Mouse (Mus musculus) kidney, postnatal 0 days (tissue): ENCODE data around the gene Glipr1l2. TPM values are rescaled to one million over a fixed set of nuclear protein-coding genes. Genes with fewer than 3 reads are reported as not detected.
"Not testable (repeated sequence)": the region's sequence is repeated elsewhere in the genome, so short reads cannot be mapped to it uniquely, and the experiment has no call there.

Source experiments
- ATAC-seq: fragments of 200-750 bp; cut with Nextera tagmentation; replicated peaks from 2 replicates; pipeline ENCODE4 v1.8.0; 2017; ENCODE audit warnings: low read depth, moderate number of reproducible peaks, moderate TSS enrichment, moderate library complexity; ENCODE audit not compliant: low FRiP score
- DNase-seq: peaks from one replicate; pipeline ENCODE4 v3.0.0-alpha.2; 2016; ENCODE audit warnings: low spot score
- H3K27ac ChIP-seq: fragments of 300-500 bp; sonication (generic); 2 replicates; pipeline ENCODE4 v1.5.1; 2014; ENCODE audit warnings: mild to moderate bottlenecking
- H3K27me3 ChIP-seq: fragments of 300-500 bp; sonication (generic); 2 replicates; pipeline ENCODE4 v1.6.1; 2014; ENCODE audit warnings: low read length, mixed read lengths; ENCODE audit not compliant: insufficient read depth
- H3K36me3 ChIP-seq: fragments of 300-500 bp; sonication (generic); 2 replicates; pipeline ENCODE4 v1.6.1; 2014; ENCODE audit warnings: low read length, mixed read lengths; ENCODE audit not compliant: insufficient read depth
- H3K4me1 ChIP-seq: fragments of 300-500 bp; sonication (generic); replicated peaks from 2 replicates; pipeline ENCODE4 v1.6.1; 2014; ENCODE audit warnings: antibody characterized with exemption, low read length, mixed read lengths; ENCODE audit not compliant: insufficient read depth
- H3K4me2 ChIP-seq: fragments of 300-500 bp; sonication (generic); 2 replicates; pipeline ENCODE4 v1.6.1; 2014; ENCODE audit warnings: mild to moderate bottlenecking, low read length, moderate library complexity, mixed read lengths
- H3K4me3 ChIP-seq: fragments of 300-500 bp; sonication (generic); replicated peaks from 2 replicates; pipeline ENCODE4 v1.5.1; 2014; ENCODE audit warnings: low read depth, low read length
- H3K9ac ChIP-seq: fragments of 300-500 bp; sonication (generic); 2 replicates; pipeline ENCODE4 v1.6.1; 2014; ENCODE audit warnings: low read depth, low read length
- H3K9me3 ChIP-seq: fragments of 300-500 bp; sonication (generic); replicated peaks from 2 replicates; pipeline ENCODE4 v1.6.1; 2016; ENCODE audit warnings: low read length, inconsistent platforms, mixed read lengths
- CTCF ChIP-seq: IDR thresholded peaks from 2 replicates; pipeline ENCODE4 v1.5.1; 2016; ENCODE audit warnings: antibody characterized with exemption, low read depth, mild to moderate bottlenecking, moderate library complexity
- WGBS: fragments of 180-500 bp; shearing (Covaris S2); extraction: QIAGEN DNeasy Blood & Tissue Kit; methylation state at CpG from one replicate; pipeline ENCODE4 v1.1.7; 2014; 5-methylcytosine and 5-hydroxymethylcytosine counted together
- polyA plus RNA-seq: library from polyadenylated mRNA; unstranded; fragments of >200 nt; fragmentation: Nextera tagmentation; extraction: Ambion mirVana; gene quantifications from 2 replicates; pipeline ENCODE4 v1.2.1, GENCODE M21; 2015

Gene Glipr1l2
- not detected in 2 replicates for polyA plus RNA-seq

GRCm38 (mm10) chr10:112083157-112083556, at the start of gene Glipr1l2:
Glipr1l2 (plus strand) TSS chr10:112083354.
- Histone ChIP-seq H3K9me3 (no peaks in the 10 kb centered on the region), H3K27me3 (no peaks in the 10 kb centered on the region), H3K9ac (no peak within 1 kb of the TSS), H3K27ac (no peak within 1 kb of the TSS), H3K36me3 (no peaks in the 10 kb centered on the region), H3K4me3 (no peak within 1 kb of the TSS), H3K4me2 (no peak within 1 kb of the TSS), H3K4me1 (no peaks in the 10 kb centered on the region)
- DNase-seq (no peak), ATAC-seq (no peak)
- 93% methylated on average over 14 of the region's 14 CpGs for WGBS
- TF ChIP-seq CTCF: no peak

DNA sequence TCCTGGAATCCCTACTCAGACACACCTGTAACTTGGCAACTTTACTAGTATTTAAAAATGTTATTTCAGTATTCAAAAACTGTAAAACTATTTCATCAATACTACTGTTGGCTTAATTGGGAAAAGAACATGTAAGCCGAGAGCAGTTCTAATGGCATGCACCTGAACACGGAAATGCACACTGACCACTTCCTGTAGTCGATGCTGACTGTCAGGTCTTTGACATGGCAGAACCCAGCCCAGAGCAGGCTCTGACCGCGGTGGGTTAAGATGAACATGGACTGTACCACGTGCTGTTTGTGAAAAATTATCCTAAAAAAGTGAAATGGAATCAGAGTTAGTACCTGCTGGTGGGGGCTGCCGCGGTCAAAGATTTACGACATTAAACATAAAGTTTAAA, 39.6 kb upstream of the Glipr1l2 start:
- not testable (repeated sequence) for H3K4me3 ChIP-seq, H3K27ac ChIP-seq, H3K4me1 ChIP-seq, DNase-seq, H3K9me3 ChIP-seq, H3K27me3 ChIP-seq, ATAC-seq, H3K36me3 ChIP-seq, H3K9ac ChIP-seq, H3K4me2 ChIP-seq
- 67% methylated on average over 9 of the region's 9 CpGs for WGBS

DNA sequence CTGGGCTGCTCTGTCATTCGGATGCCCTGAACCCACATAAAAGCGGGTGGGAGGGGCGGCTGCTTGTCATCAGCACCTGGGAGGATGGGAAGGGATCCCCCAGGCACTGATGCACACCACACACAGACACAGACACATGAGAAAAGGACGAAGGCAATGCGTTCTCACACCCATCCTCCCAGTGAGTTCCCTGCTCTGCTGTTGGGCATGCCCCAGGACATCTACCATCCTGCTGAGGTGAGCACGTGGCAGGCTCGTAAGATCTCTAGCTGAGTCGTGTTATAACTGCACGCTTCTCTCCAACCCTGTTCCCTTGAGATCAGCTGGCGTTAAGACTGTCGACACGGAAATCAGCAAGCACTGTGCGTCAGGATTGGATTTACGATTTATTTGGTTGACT, 38.9 kb upstream of the Glipr1l2 start:
- not testable (repeated sequence) for H3K36me3 ChIP-seq, H3K9me3 ChIP-seq, H3K9ac ChIP-seq, H3K4me3 ChIP-seq, DNase-seq, H3K4me2 ChIP-seq, H3K27me3 ChIP-seq, ATAC-seq, H3K4me1 ChIP-seq, H3K27ac ChIP-seq
- 32% methylated on average over 14 of the region's 14 CpGs for WGBS

DNA sequence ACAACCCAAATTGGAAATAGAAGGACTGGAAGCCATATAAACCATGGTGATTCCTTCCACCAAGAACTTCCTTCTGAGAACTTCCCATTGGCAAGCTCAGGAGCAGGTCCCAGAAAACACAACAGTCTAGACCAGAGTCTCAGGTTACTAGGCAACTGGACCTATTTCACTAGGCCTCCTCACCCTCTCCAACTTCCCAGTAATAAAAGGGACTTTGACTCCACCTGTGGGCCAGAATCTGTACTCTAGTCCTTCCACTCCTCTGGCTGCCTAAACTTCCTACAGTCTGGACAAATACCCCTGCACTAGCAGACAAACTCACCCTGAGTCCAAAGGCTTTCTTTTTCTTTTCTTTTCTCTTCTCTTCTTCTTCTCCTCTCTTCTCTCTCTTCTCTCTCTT, 31.9 kb upstream of the Glipr1l2 start:
- H3K9ac ChIP-seq: no peak overlapping the region
- H3K36me3 ChIP-seq: no peaks in the 10 kb centered on the region
- no peak overlapping the region for H3K27ac ChIP-seq
- peak; percentile 4 for DNase-seq
- H3K9me3 ChIP-seq: no peaks in the 10 kb centered on the region
- ATAC-seq: no peak
- TF ChIP-seq CTCF: no peak
- no peaks in the 10 kb centered on the region for H3K27me3 ChIP-seq
- H3K4me3 ChIP-seq: no peak overlapping the region
- H3K4me1 ChIP-seq: no peaks in the 10 kb centered on the region
- no peak overlapping the region for H3K4me2 ChIP-seq

GRCm38 (mm10) chr10:112051956-112052355, 31.2 kb upstream of the Glipr1l2 start:
- WGBS: 65% methylated on average over 2 of the region's 2 CpGs
- peak; percentile 18 for DNase-seq
- not testable (repeated sequence) for H3K27me3 ChIP-seq, H3K9me3 ChIP-seq, ATAC-seq, H3K36me3 ChIP-seq, H3K9ac ChIP-seq, H3K27ac ChIP-seq, H3K4me3 ChIP-seq, H3K4me1 ChIP-seq, H3K4me2 ChIP-seq

- H3K9me3 ChIP-seq: no peaks in the 10 kb centered on the region
- no peak within 1 kb of the TSS for H3K4me3 ChIP-seq
- H3K4me1 ChIP-seq: no peaks in the 10 kb centered on the region
- ATAC-seq (peak; percentile 91), DNase-seq (peak; percentile 72)
- H3K27ac ChIP-seq: no peak within 1 kb of the TSS
- no peak within 1 kb of the TSS for H3K9ac ChIP-seq
- WGBS: 52% methylated on average over 14 of the region's 14 CpGs
- H3K36me3 ChIP-seq: no peaks in the 10 kb centered on the region
- no peak within 1 kb of the TSS for H3K4me2 ChIP-seq
- H3K27me3 ChIP-seq: no peaks in the 10 kb centered on the region
- peak; percentile 77 for TF ChIP-seq CTCF
Observed at GRCm38 (mm10) chr10:112059702-112060582, 23.2 kb upstream of the Glipr1l2 start, which contains the start of gene Glipr1l1. Glipr1l1 (plus strand) TSS chr10:112060189.

GRCm38 (mm10) chr10:112060583-112060934, 22.6 kb upstream of the Glipr1l2 start:
- not testable (repeated sequence) for H3K9me3 ChIP-seq, H3K4me1 ChIP-seq, H3K36me3 ChIP-seq, H3K4me2 ChIP-seq, H3K27me3 ChIP-seq, H3K9ac ChIP-seq, H3K27ac ChIP-seq, DNase-seq, ATAC-seq, H3K4me3 ChIP-seq
- 72% methylated on average over 6 of the region's 6 CpGs for WGBS
